Mouse (Mus musculus): ENCODE measurements around the gene Tie1. TPM values are rescaled to one million over a fixed set of nuclear protein-coding genes. Genes with fewer than 3 reads are reported as not detected.

Gene Tie1
- total RNA-seq, 2 experiments from 2014 or later: 8.2 to 8.5 TPM

- Histone ChIP-seq H3K27ac (no peak overlapping the region), H3K4me3 (no peak overlapping the region; the same call in 1 of the 2 replicates)
- intact Hi-C loops (cut with DNase I): no loop called here
- DNase-seq (ENCODE audit: extremely low spot score in 1 of 2, low spot score in 2 of 2): no peak
- TF ChIP-seq CTCF (IDR thresholded peaks at IDR 0.05): no peak
Observed at GRCm38 (mm10) chr4:118429215-118429895, 60.5 kb downstream of the Tie1 start.

GRCm38 (mm10) chr4:118428531-118429214 is 61.2 kb downstream of the Tie1 start:
- Histone ChIP-seq H3K4me3 (peak overlapping the region; percentile 56), H3K27ac (peak overlapping the region; percentile 85)
- no peak for TF ChIP-seq CTCF (IDR thresholded peaks at IDR 0.05)
- no peak for DNase-seq (ENCODE audit: extremely low spot score in 1 of 2, low spot score in 2 of 2)
- intact Hi-C loops (cut with DNase I): no loop called here

GRCm38 (mm10) chr4:118427768-118428451 is 62.0 kb downstream of the Tie1 start, which contains the start of gene Elovl1:
Gene Elovl1 (plus strand): TSS chr4:118428093.
- intact Hi-C loops (cut with DNase I): loop anchor here (2.0 kb wide), 1 partner anchor 15 kb away; no protein-coding TSS in a partner anchor
- TF ChIP-seq CTCF (IDR thresholded peaks at IDR 0.05): peak; percentile 42

GRCm38 (mm10) chr4:118427415-118427767 is 62.5 kb downstream of the Tie1 start:
- Histone ChIP-seq H3K27ac (peak overlapping the region; percentile 86), H3K4me3 (peak overlapping the region; percentile 56)
- intact Hi-C loops (cut with DNase I): loop anchor here (2.0 kb wide), 1 partner anchor 15 kb away; no protein-coding TSS in a partner anchor
- no peak for TF ChIP-seq CTCF (IDR thresholded peaks at IDR 0.05)
- no peak for DNase-seq (ENCODE audit: extremely low spot score in 1 of 2, low spot score in 2 of 2)

More at GRCm38 (mm10) chr4:118427768-118428451, 62.0 kb downstream of the Tie1 start, which contains the start of gene Elovl1:
- Histone ChIP-seq H3K27ac (peak within 1 kb of the TSS; percentile 86), H3K4me3 (peak within 1 kb of the TSS; percentile 56)
- peak; percentile 56 to 74 for DNase-seq (ENCODE audit: extremely low spot score in 1 of 2, low spot score in 2 of 2)

- no peak overlapping the region for H3K4me3 ChIP-seq
- no peak overlapping the region for H3K27ac ChIP-seq
- no peak for TF ChIP-seq CTCF (IDR thresholded peaks at IDR 0.05)
- DNase-seq (ENCODE audit: extremely low spot score in 1 of 2, low spot score in 2 of 2): no peak
- intact Hi-C loops (cut with DNase I): no loop called here
Observed at GRCm38 (mm10) chr4:118425374-118425773, 64.5 kb downstream of the Tie1 start.

- no peak overlapping the region for H3K4me3 ChIP-seq
- no peak for DNase-seq (ENCODE audit: extremely low spot score in 1 of 2, low spot score in 2 of 2)
- no peak for TF ChIP-seq CTCF (IDR thresholded peaks at IDR 0.05)
- H3K27ac ChIP-seq: no peak overlapping the region
- intact Hi-C loops (cut with DNase I): no loop called here
Observed at GRCm38 (mm10) chr4:118424541-118425160, 65.2 kb downstream of the Tie1 start.

GRCm38 (mm10) chr4:118421384-118421783 is 68.5 kb downstream of the Tie1 start:
- no peak overlapping the region for H3K4me3 ChIP-seq
- H3K27ac ChIP-seq: no peak overlapping the region
- intact Hi-C loops (cut with DNase I): no loop called here
- TF ChIP-seq CTCF (IDR thresholded peaks at IDR 0.05): no peak
- no peak for DNase-seq (ENCODE audit: extremely low spot score in 1 of 2, low spot score in 2 of 2)

Other genes with a start within 250 kb of the Tie1 start
- gene Ptprf, start 198.7 kb downstream of the Tie1 start, total RNA-seq (2021): 100 to 1,000 TPM; 118 to 119 TPM
- 10 to 100 TPM; 40.3 to 43.4 TPM for gene Szt2, start 80.8 kb downstream of the Tie1 start, total RNA-seq (2021)
- gene Med8, start 80.7 kb downstream of the Tie1 start, total RNA-seq (2021): 10 to 100 TPM; 54.2 to 63.5 TPM
- 10 to 100 TPM; 18.6 to 25.3 TPM for gene Elovl1, start 62.0 kb downstream of the Tie1 start, total RNA-seq (2021)
- gene Cdc20, start 52.7 kb downstream of the Tie1 start, total RNA-seq (2021): 1 to 10 TPM in 1 of 2 experiments, under 1 TPM in 1; 0.81 to 1.8 TPM
- gene Mpl, start 32.5 kb downstream of the Tie1 start, total RNA-seq (2021): 1 to 10 TPM in 1 of 2 experiments, under 1 TPM in 1; 0.79 to 1.4 TPM
- not detected for gene 2610528J11Rik, start 36.9 kb upstream of the Tie1 start, total RNA-seq (2021)
- 1 to 10 TPM; 5.0 to 7.1 TPM for gene Tmem125, start 54.0 kb upstream of the Tie1 start, total RNA-seq (2021)
- gene Cfap57, start 130.7 kb upstream of the Tie1 start, total RNA-seq (2021): under 1 TPM; 0.72 to 0.82 TPM
- 10 to 100 TPM; 52.7 to 61.4 TPM for gene Ebna1bp2, start 130.7 kb upstream of the Tie1 start, total RNA-seq (2021)
- gene Olfr62, start 168.9 kb upstream of the Tie1 start, total RNA-seq (2021): not detected
- gene Olfr1342, start 202.7 kb upstream of the Tie1 start, total RNA-seq (2021): not detected
- not detected for gene Olfr1341, start 213.5 kb upstream of the Tie1 start, total RNA-seq (2021)
- not detected for gene Olfr1340, start 230.1 kb upstream of the Tie1 start, total RNA-seq (2021)
- gene Olfr1339, start 242.1 kb upstream of the Tie1 start, total RNA-seq (2021): not detected

All from left cerebral cortex, adult 2 months (tissue).